Mouse (Mus musculus) ES-Bruce4 (cell line): ENCODE measurements around the gene Mad1l1. TPM values are rescaled to one million over a fixed set of nuclear protein-coding genes. Genes with fewer than 3 reads are reported as not detected.

Source experiments
- H3K27ac ChIP-seq: 2 replicates; pipeline ENCODE4 v1.5.1; 2012; ENCODE audit warnings: low read length, inconsistent platforms; ENCODE audit not compliant: insufficient read depth
- H3K27me3 ChIP-seq: 2 replicates; pipeline ENCODE4 v1.6.1; 2012; ENCODE audit warnings: mild to moderate bottlenecking, low read length, inconsistent platforms; ENCODE audit not compliant: control insufficient read depth, poor library complexity, insufficient read depth, severe bottlenecking
- H3K36me3 ChIP-seq: 2 replicates; pipeline ENCODE4 v1.6.1; 2012; ENCODE audit warnings: inconsistent platforms, mild to moderate bottlenecking, low read length, moderate library complexity; ENCODE audit not compliant: control insufficient read depth, poor library complexity, insufficient read depth, severe bottlenecking
- H3K4me1 ChIP-seq: one replicate; pipeline ENCODE4 v1.8.1; 2011; ENCODE audit warnings: low read length; ENCODE audit not compliant: control insufficient read depth, insufficient read depth
- H3K4me3 ChIP-seq: 2 replicates; pipeline ENCODE4 v1.5.1; 2011; ENCODE audit warnings: low read depth, mild to moderate bottlenecking, low read length
- H3K9ac ChIP-seq: 2 replicates; pipeline ENCODE4 v1.6.1; 2012; ENCODE audit warnings: low read depth, mild to moderate bottlenecking, inconsistent platforms; ENCODE audit not compliant: poor library complexity, severe bottlenecking
- H3K9me3 ChIP-seq: replicated peaks from 2 replicates; pipeline ENCODE4 v1.6.1; 2012; ENCODE audit warnings: mild to moderate bottlenecking, low read length, inconsistent platforms; ENCODE audit not compliant: control insufficient read depth, poor library complexity, insufficient read depth, severe bottlenecking
- CTCF ChIP-seq: IDR thresholded peaks from one replicate; pipeline ENCODE4 v1.8.1; 2011; ENCODE audit warnings: low read depth, low read length
- EP300 ChIP-seq: IDR thresholded peaks from 2 replicates; pipeline ENCODE4 v1.6.1; 2011; ENCODE audit warnings: low read depth, low read length; ENCODE audit not compliant: insufficient read depth
- POLR2A ChIP-seq: IDR thresholded peaks from one replicate; pipeline ENCODE4 v1.8.1; 2011; ENCODE audit warnings: low read length; ENCODE audit not compliant: insufficient read depth
- polyA plus RNA-seq: library from polyadenylated mRNA; stranded (reverse); fragments of >200 nt; gene quantifications from 2 replicates; pipeline ENCODE4 v1.2.4, GENCODE M21; 2011; ENCODE audit warnings: low read depth; ENCODE audit not compliant: missing spikeins, insufficient read depth, insufficient read length

Gene Mad1l1
- polyA plus RNA-seq, 1 experiment, result 25.4 TPM

DNA sequence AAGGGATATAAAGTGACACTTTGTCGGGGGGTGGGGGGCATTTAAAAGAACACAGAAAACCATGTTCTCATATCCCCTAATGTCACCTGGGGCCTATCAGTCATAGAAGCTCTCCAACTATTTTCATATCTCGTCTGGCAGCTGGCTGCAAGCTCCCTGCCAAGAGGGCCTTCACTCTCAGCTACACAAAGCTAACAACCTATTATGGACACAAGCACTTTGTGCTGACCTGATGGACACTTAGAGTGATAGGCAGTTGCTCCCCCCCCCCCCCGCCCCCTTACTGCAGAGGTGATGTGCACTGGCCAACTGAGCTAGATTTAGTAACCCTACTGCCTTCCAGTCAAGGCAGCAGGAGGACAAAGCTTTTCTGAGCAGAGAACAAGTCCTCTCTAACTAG is 104.3 kb downstream of the Mad1l1 start:
- Histone ChIP-seq H3K4me3 (no peak overlapping the region), H3K27me3 (no peaks in the 10 kb centered on the region), H3K27ac (no peak overlapping the region), H3K36me3 (no peaks in the 10 kb centered on the region), H3K9ac (no peak overlapping the region), H3K9me3 (no peaks in the 10 kb centered on the region), H3K4me1 (peaks cover 9% of the 10 kb centered on the region)
- TF ChIP-seq EP300, result no peak
- TF ChIP-seq CTCF, result no peak

DNA sequence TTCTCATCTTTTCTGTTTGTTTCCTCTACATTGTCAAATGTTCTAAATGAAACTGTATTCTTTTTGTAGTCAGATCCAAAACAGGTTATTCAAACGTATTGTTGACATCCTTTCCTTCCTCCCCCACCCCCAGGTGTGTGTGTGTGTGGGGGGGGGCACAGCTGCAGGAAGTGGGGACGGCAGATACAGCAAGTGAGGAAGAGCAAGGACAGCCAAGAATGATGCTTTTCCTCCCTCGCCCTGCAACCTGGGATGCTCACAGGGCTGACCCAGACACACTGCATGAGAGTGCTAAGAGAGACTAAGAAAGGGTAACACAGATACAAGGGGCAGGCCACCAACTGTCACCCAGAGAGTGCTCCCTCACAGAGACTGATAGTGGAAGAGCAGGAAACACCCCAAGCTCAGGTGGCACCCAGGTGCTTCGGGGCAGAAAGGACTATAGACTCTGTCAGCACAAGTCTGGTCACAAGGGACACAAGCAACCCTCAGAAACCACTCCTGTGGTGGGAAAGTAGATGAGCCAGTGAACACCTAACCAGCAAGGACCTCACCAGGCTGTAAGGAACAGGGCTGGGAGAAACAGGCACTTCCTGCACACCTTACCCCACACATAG is 105.8 kb downstream of the Mad1l1 start:
- no peak overlapping the region for H3K27ac ChIP-seq
- no peak overlapping the region for H3K9ac ChIP-seq
- H3K4me3 ChIP-seq, result no peak overlapping the region
- H3K4me1 ChIP-seq, result peaks cover 9% of the 10 kb centered on the region
- H3K27me3 ChIP-seq, result no peaks in the 10 kb centered on the region
- no peaks in the 10 kb centered on the region for H3K36me3 ChIP-seq
- no peak for TF ChIP-seq EP300
- TF ChIP-seq CTCF, result no peak
- TF ChIP-seq POLR2A, result no peak
- H3K9me3 ChIP-seq, result no peaks in the 10 kb centered on the region

DNA sequence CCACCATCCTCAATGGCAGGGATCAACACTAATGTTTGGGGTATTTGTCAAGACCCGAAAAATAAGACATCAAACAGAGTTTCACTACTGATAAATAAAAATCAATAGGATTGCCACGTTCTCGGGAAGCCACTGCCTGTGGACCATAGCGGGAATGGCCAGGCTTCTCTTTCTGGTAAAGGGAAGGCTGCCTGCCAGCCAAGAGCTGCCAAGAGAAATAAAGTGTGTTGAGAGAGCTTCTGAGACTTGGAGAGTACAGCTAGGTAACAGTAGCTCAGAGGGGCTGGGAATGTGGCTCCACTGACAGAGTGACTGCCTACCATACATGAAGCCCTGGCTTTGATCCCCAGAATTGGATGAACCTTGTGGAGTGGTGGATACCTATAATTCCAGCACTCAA is 108.4 kb downstream of the Mad1l1 start:
- no peaks in the 10 kb centered on the region for H3K27me3 ChIP-seq
- peaks cover 6% of the 10 kb centered on the region for H3K4me1 ChIP-seq
- H3K9ac ChIP-seq, result no peak overlapping the region
- H3K9me3 ChIP-seq, result no peaks in the 10 kb centered on the region
- H3K4me3 ChIP-seq, result no peak overlapping the region
- no peak overlapping the region for H3K27ac ChIP-seq
- TF ChIP-seq EP300 (no peak), CTCF (no peak), POLR2A (no peak)
- no peaks in the 10 kb centered on the region for H3K36me3 ChIP-seq

DNA sequence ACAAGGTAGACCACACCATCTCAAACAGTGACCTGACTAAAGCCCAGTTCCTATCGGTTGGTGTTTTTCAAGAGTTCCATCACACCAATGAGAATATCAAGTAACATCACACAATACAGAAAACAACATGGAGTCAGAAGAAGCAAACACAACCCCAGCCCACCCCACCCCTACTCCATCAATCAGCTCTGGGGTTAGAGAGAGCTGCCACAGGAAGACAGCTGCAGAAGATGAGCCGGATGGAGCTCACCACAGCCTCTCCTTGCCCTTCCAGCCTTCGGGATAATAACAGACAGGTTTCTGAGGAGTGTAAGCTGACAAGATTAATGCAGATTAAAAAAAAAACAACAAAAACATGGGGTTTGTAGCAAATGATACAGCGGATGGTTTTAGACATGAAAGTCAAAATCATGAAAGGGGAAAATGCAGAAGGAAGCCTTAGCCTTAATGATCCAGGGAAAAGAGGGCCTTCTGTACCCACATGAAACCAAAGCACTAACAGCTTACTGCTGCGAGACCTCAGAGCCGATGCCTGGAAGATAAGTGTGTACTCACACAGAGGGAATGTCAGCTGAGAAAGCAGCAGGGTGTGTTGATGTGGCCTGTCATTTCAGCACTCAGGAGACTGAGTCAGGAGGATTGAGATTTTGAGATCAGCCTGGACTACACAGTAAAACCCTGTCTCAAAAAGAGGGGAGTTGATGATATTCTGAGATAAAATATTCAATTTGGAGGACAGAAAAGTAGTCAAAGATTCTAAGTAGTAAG is 110.8 kb downstream of the Mad1l1 start:
- Histone ChIP-seq H3K4me3 (no peak overlapping the region), H3K9ac (no peak overlapping the region), H3K4me1 (no peaks in the 10 kb centered on the region), H3K9me3 (no peaks in the 10 kb centered on the region), H3K27me3 (no peaks in the 10 kb centered on the region), H3K27ac (no peak overlapping the region), H3K36me3 (no peaks in the 10 kb centered on the region)
- TF ChIP-seq POLR2A, result no peak
- no peak for TF ChIP-seq CTCF
- no peak for TF ChIP-seq EP300

DNA sequence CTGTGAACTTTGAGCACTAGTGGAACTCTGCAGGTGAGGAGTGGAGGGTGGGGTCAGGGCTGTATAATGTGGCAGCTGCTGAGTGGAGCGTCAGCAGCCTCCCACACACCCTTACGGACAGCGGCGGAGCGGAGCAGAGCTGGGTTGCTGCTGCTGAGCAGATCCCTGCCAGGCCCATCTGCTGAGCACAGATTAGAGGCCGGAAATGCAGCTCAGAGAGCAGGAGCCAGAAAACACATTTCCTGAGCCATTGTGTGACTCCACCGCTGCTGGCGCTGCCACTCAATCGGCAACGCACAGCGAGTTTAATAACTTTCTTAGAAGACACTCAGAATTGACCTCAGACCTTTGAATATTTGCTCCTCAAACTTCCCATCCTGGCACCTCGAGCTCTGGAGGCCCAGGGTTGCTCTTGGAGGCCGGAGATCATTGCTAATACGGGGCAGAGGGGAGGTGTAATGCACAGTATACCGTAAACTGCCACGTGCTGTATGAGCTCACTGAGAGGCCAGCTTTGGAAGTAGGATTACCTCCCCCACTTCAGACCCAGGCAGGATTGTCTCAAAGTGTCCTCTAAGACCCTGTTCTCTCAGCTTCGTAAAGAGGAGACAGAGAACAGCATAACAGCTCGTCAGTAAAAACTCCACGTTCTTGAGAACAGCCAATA is 112.5 kb downstream of the Mad1l1 start:
- Histone ChIP-seq H3K9me3 (no peaks in the 10 kb centered on the region), H3K4me1 (no peaks in the 10 kb centered on the region), H3K36me3 (no peaks in the 10 kb centered on the region), H3K27me3 (no peaks in the 10 kb centered on the region), H3K4me3 (no peak overlapping the region), H3K27ac (no peak overlapping the region), H3K9ac (no peak overlapping the region)
- TF ChIP-seq POLR2A, result no peak
- no peak for TF ChIP-seq CTCF
